Mouse (Mus musculus) ES-E14 (cell line): ENCODE measurements at regions not wholly inside any gene's neighbourhood (a gene's known extent, or its start where the extent isn't known, plus 50 kb on each side); places are given as distances from the start of the nearest gene placed in this dataset.

ENCODE experiments used
- DNase-seq: peaks from one replicate; pipeline ENCODE4 v3.0.0-alpha.2; 2013; ENCODE audit warnings: low read depth, low spot score
- H3K27ac ChIP-seq: 2 replicates; pipeline ENCODE4 v1.5.1; 2012; ENCODE audit warnings: low read depth, mild to moderate bottlenecking, low read length, moderate library complexity, mixed read lengths; ENCODE audit not compliant: poor library complexity, insufficient read depth, severe bottlenecking
- H3K36me3 ChIP-seq: 2 replicates; pipeline ENCODE4 v1.6.1; 2012; ENCODE audit warnings: mild to moderate bottlenecking, low read length, moderate library complexity, mixed read lengths; ENCODE audit not compliant: control insufficient read depth, poor library complexity, insufficient read depth, severe bottlenecking
- H3K4me1 ChIP-seq, 2 experiments: fragments of 150-350 bp in 1 of 2; sonication (generic) in 1 of 2; 2 replicates each; pipeline ENCODE4 v1.6.1; 2012; ENCODE audit warnings: low read length in 2 of 2, mild to moderate bottlenecking in 1 of 2, mixed read lengths in 1 of 2; ENCODE audit not compliant: control insufficient read depth in 2 of 2, insufficient read depth in 2 of 2, poor library complexity in 1 of 2
- H3K4me3 ChIP-seq, 2 experiments: fragments of 150-350 bp in 1 of 2; sonication (generic) in 1 of 2; 2 replicates each; pipeline ENCODE4 v1.5.1; 2012; ENCODE audit warnings: low read length in 2 of 2, low read depth in 1 of 2, mild to moderate bottlenecking in 1 of 2, mixed read lengths in 1 of 2; ENCODE audit not compliant: insufficient read depth in 1 of 2, poor library complexity in 1 of 2, severe bottlenecking in 1 of 2
- H3K9ac ChIP-seq: 2 replicates; pipeline ENCODE4 v1.6.1; 2012; ENCODE audit warnings: low read depth, mild to moderate bottlenecking, low read length, mixed read lengths; ENCODE audit not compliant: poor library complexity, insufficient read depth, severe bottlenecking
- H3K9me3 ChIP-seq: fragments of 150-350 bp; sonication (generic); 2 replicates; pipeline ENCODE4 v1.6.1; 2012; ENCODE audit warnings: low read depth, mild to moderate bottlenecking, low read length; ENCODE audit not compliant: control insufficient read depth, insufficient read depth
- CHD2 ChIP-seq: IDR thresholded peaks from 2 replicates; pipeline ENCODE4 v1.6.1; 2014; ENCODE audit warnings: mild to moderate bottlenecking, low read depth, low read length, inconsistent platforms
- HCFC1 ChIP-seq: IDR thresholded peaks from 2 replicates; pipeline ENCODE4 v1.6.1; 2012; ENCODE audit warnings: low read length, inconsistent platforms, borderline replicate concordance; ENCODE audit not compliant: insufficient read depth
- MAFK ChIP-seq: IDR thresholded peaks from 2 replicates; pipeline ENCODE4 v1.6.1; 2014; ENCODE audit warnings: mild to moderate bottlenecking, low read depth, low read length, inconsistent platforms; ENCODE audit not compliant: insufficient read depth
- ZC3H11A ChIP-seq: IDR thresholded peaks from 2 replicates; pipeline ENCODE4 v1.6.1; 2012; ENCODE audit warnings: low read depth, mild to moderate bottlenecking, inconsistent platforms, low read length, borderline replicate concordance
- ZNF384 ChIP-seq: IDR thresholded peaks from 2 replicates; pipeline ENCODE4 v1.6.1; 2012; ENCODE audit warnings: low read depth, low read length, inconsistent platforms
- in situ Hi-C, 2 experiments: fragments of 600-800 bp; cut with MboI; formaldehyde crosslinking; loops; one replicate each; pipeline ENCODE4 v1.15.1; 2025; ENCODE audit warnings: low sequenced_read_pairs in 2 of 2, inconsistent platforms in 1 of 2; ENCODE audit not compliant: unreplicated experiment in 2 of 2

DNA sequence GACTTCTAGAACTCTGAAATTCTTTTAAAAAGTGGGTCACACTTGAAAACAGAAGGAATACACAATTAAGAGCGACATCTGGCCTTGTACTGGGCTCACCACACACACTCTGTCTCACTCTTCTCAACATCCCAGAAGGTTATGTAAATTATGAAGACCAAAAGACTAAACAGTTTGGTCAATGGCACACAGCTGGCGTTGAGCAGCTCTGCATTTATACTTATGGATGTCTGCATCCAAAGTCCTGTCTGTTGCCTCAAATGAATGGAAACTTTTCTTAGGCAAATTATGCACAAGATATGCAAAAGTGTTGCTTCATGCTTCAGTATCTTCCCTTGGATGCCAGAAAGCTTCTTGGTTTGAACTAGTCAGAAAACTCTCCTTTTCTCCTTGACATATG lies 323.5 kb downstream of the Ppp3ca start:
- TF ChIP-seq CHD2: no peak
- no peak for TF ChIP-seq HCFC1
- TF ChIP-seq ZC3H11A: no peak
- no peak for TF ChIP-seq ZNF384
- no peak for TF ChIP-seq MAFK
- no peak overlapping the region for H3K4me3 ChIP-seq
- no peaks in the 10 kb centered on the region for H3K9me3 ChIP-seq
- H3K4me1 ChIP-seq: no peaks in the 10 kb centered on the region
- no peak for DNase-seq
- no peak overlapping the region for H3K27ac ChIP-seq
- H3K36me3 ChIP-seq: no peaks in the 10 kb centered on the region
- in situ Hi-C loops: no loop called here
- H3K9ac ChIP-seq: no peak overlapping the region

DNA sequence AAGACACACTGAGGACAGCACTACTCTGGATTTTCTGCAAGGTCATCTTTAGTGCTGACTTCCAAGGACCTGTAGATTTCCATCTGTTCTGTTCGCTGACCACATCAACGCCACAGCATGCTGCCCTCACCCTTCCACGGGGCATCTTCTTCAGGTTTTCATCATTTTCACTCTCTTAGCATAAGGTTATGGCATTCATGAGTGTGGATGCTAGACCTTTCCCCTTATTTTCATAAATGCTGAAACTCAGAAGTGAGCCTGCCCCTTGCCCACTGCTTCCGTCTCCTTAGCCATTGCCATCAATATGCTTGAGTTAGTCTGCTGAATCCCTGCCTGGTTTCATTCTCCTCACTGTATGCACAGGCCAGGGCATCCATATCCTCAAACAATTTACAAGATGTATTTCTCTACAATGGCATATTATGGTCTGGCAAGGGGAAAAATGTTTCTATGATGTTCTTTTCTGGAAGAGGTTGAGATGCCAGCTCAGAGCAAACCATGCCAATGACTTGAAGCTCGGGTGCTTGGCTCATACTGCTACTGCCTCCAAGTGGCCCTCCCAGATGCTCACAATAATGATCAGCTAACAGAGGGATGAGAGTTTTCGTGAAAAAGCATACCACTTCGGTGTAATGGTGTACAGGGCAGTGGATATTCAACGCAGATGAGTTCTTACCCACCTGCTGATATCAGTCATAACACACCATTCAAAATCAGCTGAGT lies 324.6 kb downstream of the Ppp3ca start:
- H3K9ac ChIP-seq: no peak overlapping the region
- H3K27ac ChIP-seq: no peak overlapping the region
- H3K9me3 ChIP-seq: no peaks in the 10 kb centered on the region
- no peak for TF ChIP-seq ZC3H11A
- no peak for TF ChIP-seq MAFK
- TF ChIP-seq CHD2: no peak
- no peak for TF ChIP-seq HCFC1
- no peak for TF ChIP-seq ZNF384
- H3K4me1 ChIP-seq: no peaks in the 10 kb centered on the region
- H3K4me3 ChIP-seq: no peak overlapping the region
- H3K36me3 ChIP-seq: no peaks in the 10 kb centered on the region
- no peak for DNase-seq
- in situ Hi-C loops: no loop called here

DNA sequence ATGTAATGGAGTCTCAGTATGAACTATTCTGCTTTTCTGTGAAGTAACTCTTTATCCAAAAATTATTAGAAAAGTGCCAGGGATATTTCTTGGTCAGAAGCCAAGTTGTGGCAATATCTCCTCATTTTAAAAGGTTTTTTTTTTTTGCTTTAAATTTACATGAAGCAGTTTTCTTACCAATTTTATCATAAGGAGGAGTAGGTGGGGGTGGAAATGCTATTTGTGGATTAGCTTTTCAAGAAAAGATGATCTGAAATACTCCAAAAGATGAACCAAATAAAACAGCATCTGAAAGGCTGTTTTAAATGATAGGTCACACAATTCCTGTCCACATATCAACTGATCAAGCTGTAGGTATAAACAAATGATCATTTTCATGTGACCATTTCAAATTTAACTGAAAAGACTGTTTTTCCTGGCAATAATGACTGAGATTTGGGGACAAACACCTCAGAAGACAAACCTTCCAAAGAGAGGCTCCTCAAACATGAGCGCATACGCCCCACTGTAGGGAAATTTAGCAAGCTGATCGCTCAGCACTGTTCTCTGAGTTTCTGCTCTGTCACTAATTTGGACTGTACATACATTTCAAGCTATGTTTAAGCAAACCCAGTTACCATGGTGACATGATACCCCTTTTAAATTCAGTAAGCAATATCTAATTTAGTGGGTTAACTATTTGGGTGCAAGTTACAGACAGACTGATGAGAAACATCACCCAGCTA lies 325.8 kb downstream of the Ppp3ca start:
- H3K9me3 ChIP-seq: no peaks in the 10 kb centered on the region
- H3K27ac ChIP-seq: no peak overlapping the region
- H3K9ac ChIP-seq: no peak overlapping the region
- TF ChIP-seq HCFC1: no peak
- TF ChIP-seq ZNF384: no peak
- TF ChIP-seq MAFK: no peak
- no peak for TF ChIP-seq CHD2
- TF ChIP-seq ZC3H11A: no peak
- H3K4me1 ChIP-seq: no peaks in the 10 kb centered on the region
- in situ Hi-C loops: no loop called here
- no peaks in the 10 kb centered on the region for H3K36me3 ChIP-seq
- no peak for DNase-seq
- H3K4me3 ChIP-seq: no peak overlapping the region

DNA sequence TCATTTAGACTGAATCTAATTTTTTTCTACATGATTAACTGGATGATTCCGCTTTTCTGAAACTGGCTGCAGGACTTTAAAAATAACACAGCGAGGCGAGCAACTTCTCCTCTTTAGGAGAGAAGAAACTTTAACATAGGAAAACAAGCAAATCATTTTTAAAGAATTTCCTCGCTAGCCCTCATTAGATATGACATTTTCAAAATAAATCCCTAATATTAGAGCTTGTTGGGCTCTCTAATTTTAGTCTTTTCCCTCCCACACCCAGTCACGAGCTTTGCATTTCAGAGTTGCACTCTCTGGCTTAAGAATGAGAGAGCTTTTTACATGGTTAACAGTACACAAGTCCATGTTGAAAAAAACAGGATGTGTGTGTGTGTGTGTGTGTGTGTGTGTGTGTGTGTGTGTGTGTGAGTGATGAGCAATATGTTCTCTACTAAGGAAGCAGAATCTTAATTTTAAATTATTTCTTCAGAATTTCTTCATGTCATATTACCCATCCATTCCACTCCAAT lies 326.5 kb downstream of the Ppp3ca start:
- Histone ChIP-seq H3K27ac (no peak overlapping the region), H3K36me3 (no peaks in the 10 kb centered on the region), H3K9me3 (no peaks in the 10 kb centered on the region), H3K9ac (no peak overlapping the region), H3K4me1 (no peaks in the 10 kb centered on the region), H3K4me3 (no peak overlapping the region)
- TF ChIP-seq HCFC1 (no peak), CHD2 (no peak), ZC3H11A (no peak)
- DNase-seq: no peak
- in situ Hi-C loops: no loop called here

DNA sequence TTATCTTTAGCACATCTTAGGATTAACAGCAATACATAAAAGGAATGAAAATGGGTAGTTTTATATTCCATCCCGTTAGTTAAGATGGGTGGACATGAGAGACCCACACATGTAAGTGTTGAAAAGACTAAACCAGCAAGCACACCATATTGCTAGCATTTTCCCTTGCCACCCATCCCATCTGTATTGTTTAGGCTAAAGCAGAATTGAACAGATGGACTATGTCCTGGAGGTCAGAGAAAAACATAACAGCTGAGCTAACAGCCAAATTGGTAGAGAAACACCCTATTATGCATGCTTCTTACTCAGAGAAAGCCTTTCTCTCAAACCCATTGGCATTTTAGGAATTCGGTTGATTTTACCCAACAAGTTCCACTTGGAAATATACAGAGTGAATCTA lies 329.3 kb upstream of the Emcn start:
- H3K36me3 ChIP-seq: no peaks in the 10 kb centered on the region
- H3K9ac ChIP-seq: no peak overlapping the region
- H3K9me3 ChIP-seq: no peaks in the 10 kb centered on the region
- no peaks in the 10 kb centered on the region for H3K4me1 ChIP-seq
- no peak overlapping the region for H3K4me3 ChIP-seq
- no peak overlapping the region for H3K27ac ChIP-seq
- DNase-seq: no peak
- TF ChIP-seq HCFC1 (no peak), ZC3H11A (no peak), ZNF384 (no peak), MAFK (no peak), CHD2 (no peak)
- in situ Hi-C loops: no loop called here
